Mouse (Mus musculus) midbrain, embryonic 13.5 days (tissue): ENCODE measurements around the gene Stxbp6. TPM values are rescaled to one million over a fixed set of nuclear protein-coding genes. Genes with fewer than 3 reads are reported as not detected.

Experiments
- ATAC-seq: fragments of 200-750 bp; cut with Nextera tagmentation; 2 replicates; pipeline ENCODE4 v1.8.0; 2017; ENCODE audit warnings: mild to moderate bottlenecking, moderate TSS enrichment, moderate library complexity
- H3K27ac ChIP-seq: fragments of 300-500 bp; sonication (generic); 2 replicates; pipeline ENCODE4 v1.5.1; 2015; ENCODE audit warnings: inconsistent platforms, mild to moderate bottlenecking, moderate library complexity
- H3K27me3 ChIP-seq: fragments of 300-500 bp; sonication (generic); 2 replicates; pipeline ENCODE4 v1.6.1; 2015; ENCODE audit warnings: mild to moderate bottlenecking, inconsistent platforms
- H3K36me3 ChIP-seq: fragments of 300-500 bp; sonication (generic); 2 replicates; pipeline ENCODE4 v1.6.1; 2015; ENCODE audit warnings: mild to moderate bottlenecking, inconsistent platforms
- H3K4me1 ChIP-seq: fragments of 300-500 bp; sonication (generic); replicated peaks from 2 replicates; pipeline ENCODE4 v1.6.1; 2015; ENCODE audit warnings: inconsistent platforms
- H3K4me2 ChIP-seq: fragments of 300-500 bp; sonication (generic); replicated peaks from 2 replicates; pipeline ENCODE4 v1.6.1; 2015; ENCODE audit warnings: moderate library complexity, mild to moderate bottlenecking, inconsistent platforms
- H3K4me3 ChIP-seq: fragments of 300-500 bp; sonication (generic); replicated peaks from 2 replicates; pipeline ENCODE4 v1.5.1; 2015; ENCODE audit warnings: mild to moderate bottlenecking, inconsistent platforms
- H3K9ac ChIP-seq: fragments of 300-500 bp; sonication (generic); replicated peaks from 2 replicates; pipeline ENCODE4 v1.6.1; 2015; ENCODE audit warnings: mild to moderate bottlenecking, inconsistent platforms
- H3K9me3 ChIP-seq: fragments of 300-500 bp; sonication (generic); 2 replicates; pipeline ENCODE4 v1.6.1; 2016; ENCODE audit warnings: mild to moderate bottlenecking, inconsistent platforms
- WGBS: fragments of 180-500 bp; shearing (Covaris S2); methylation state at CpG from one replicate; pipeline ENCODE4 v1.1.7; 2015; 5-methylcytosine and 5-hydroxymethylcytosine counted together
- polyA plus RNA-seq: library from polyadenylated mRNA; unstranded; fragments of >200 nt; fragmentation: Nextera tagmentation; extraction: Ambion mirVana; gene quantifications from 2 replicates; pipeline ENCODE4 v1.2.1, GENCODE M21; 2015

The Stxbp6 gene
- polyA plus RNA-seq, 1 experiment from 2014 or later: 9.6 TPM

- Histone ChIP-seq H3K36me3 (no peaks in the 10 kb centered on the region), H3K9ac (no peak overlapping the region), H3K4me2 (no peak overlapping the region), H3K27ac (no peak overlapping the region), H3K9me3 (no peaks in the 10 kb centered on the region), H3K27me3 (no peaks in the 10 kb centered on the region), H3K4me3 (no peak overlapping the region), H3K4me1 (no peaks in the 10 kb centered on the region)
- WGBS: 72% methylated on average over 9 of the region's 9 CpGs
- ATAC-seq: no peak
Measured at GRCm38 (mm10) chr12:44990379-44990778, 84.1 kb downstream of the Stxbp6 start.

DNA sequence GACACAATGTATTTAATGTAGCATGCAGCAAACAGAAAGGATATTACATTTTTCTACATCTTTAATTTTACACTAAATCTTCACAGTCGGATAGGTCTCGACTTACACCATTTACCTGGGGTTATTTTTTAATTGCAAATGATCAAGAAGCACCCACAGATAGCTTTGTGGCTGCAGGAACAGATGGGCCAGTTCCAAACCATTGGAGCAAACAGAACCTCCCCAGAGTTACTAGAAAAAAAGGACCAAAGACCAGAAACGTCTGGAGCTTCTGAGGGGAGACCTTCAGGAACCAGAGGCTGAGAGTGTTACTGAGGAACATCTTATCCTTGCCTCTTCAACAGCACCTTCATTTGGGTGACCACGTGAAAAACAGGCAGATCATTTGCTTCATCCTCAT, 85.5 kb downstream of the Stxbp6 start:
- Histone ChIP-seq H3K27me3 (no peaks in the 10 kb centered on the region), H3K9ac (no peak overlapping the region), H3K4me3 (no peak overlapping the region), H3K9me3 (no peaks in the 10 kb centered on the region), H3K36me3 (no peaks in the 10 kb centered on the region), H3K27ac (no peak overlapping the region), H3K4me2 (no peak overlapping the region), H3K4me1 (no peaks in the 10 kb centered on the region)
- no peak for ATAC-seq
- 79% methylated on average over 4 of the region's 4 CpGs for WGBS

GRCm38 (mm10) chr12:44987762-44988161, 86.7 kb downstream of the Stxbp6 start:
- 91% methylated on average over 1 of the region's 1 CpGs for WGBS

DNA sequence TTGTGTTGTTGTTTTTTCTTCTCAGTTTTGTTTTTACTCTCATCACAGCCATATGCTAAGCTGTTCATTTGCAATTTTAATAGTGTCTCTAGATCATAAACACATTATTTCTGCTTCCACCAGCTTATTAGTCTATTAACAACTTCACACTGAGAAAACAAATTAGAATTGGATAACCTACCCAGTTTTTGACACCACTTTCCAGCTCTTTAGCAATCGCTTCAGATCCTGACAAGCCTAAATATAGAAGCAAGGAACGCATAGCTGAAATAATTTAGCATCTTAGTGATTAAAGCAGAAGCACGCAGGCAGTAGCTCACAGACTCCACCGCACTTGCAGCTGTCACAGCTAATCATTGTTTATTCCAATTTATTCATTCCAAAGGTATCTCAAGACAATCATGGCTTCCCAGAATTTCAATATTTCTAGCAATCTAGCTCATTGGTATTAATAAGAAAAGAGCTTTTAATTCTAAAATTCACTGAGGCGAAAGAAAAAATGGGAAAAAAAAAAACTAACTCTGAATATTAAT, 95.1 kb downstream of the Stxbp6 start:
- no peak overlapping the region for H3K9ac ChIP-seq
- ATAC-seq: no peak

More at GRCm38 (mm10) chr12:44987762-44988161, 86.7 kb downstream of the Stxbp6 start:
- H3K4me2 ChIP-seq: no peak overlapping the region
- H3K27me3 ChIP-seq: no peaks in the 10 kb centered on the region
- no peak overlapping the region for H3K9ac ChIP-seq
- no peak overlapping the region for H3K4me3 ChIP-seq
- no peaks in the 10 kb centered on the region for H3K4me1 ChIP-seq
- no peaks in the 10 kb centered on the region for H3K9me3 ChIP-seq
- H3K36me3 ChIP-seq: no peaks in the 10 kb centered on the region
- H3K27ac ChIP-seq: no peak overlapping the region
- no peak for ATAC-seq

DNA sequence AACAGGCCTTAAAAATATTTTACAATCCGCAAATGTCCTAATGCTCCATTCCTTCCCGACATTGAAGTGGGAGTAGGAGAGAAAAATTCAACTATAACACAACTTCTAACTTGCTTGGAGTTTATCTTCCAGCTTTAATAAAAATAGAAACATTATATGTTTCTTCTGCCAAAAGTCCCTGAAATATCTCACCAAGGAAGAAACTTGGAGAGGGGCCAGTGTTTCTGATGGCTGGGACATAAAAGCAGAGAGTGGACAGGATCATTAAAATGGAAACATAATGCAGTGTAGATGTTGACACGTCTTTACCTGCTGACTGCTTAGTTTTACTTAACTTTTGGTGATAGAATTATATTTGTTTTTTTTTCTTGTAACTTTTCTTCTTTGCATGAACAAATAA, 99.2 kb downstream of the Stxbp6 start:
- H3K9ac ChIP-seq: no peak overlapping the region
- H3K27ac ChIP-seq: no peak overlapping the region
- no peak overlapping the region for H3K4me3 ChIP-seq
- H3K4me2 ChIP-seq: no peak overlapping the region
- H3K27me3 ChIP-seq: no peaks in the 10 kb centered on the region
- H3K9me3 ChIP-seq: no peaks in the 10 kb centered on the region
- WGBS: 95% methylated on average over 3 of the region's 3 CpGs
- H3K4me1 ChIP-seq: no peaks in the 10 kb centered on the region
- no peak for ATAC-seq
- no peaks in the 10 kb centered on the region for H3K36me3 ChIP-seq

More for the DNA sequence above, 95.1 kb downstream of the Stxbp6 start:
- Histone ChIP-seq H3K4me1 (no peaks in the 10 kb centered on the region), H3K4me3 (no peak overlapping the region), H3K36me3 (no peaks in the 10 kb centered on the region), H3K4me2 (no peak overlapping the region), H3K27ac (no peak overlapping the region), H3K9me3 (no peaks in the 10 kb centered on the region), H3K27me3 (no peaks in the 10 kb centered on the region)
- 66% methylated on average over 5 of the region's 5 CpGs for WGBS

- Histone ChIP-seq H3K4me3 (no peak overlapping the region), H3K9ac (no peak overlapping the region), H3K27me3 (no peaks in the 10 kb centered on the region), H3K27ac (no peak overlapping the region), H3K9me3 (no peaks in the 10 kb centered on the region), H3K36me3 (no peaks in the 10 kb centered on the region), H3K4me2 (no peak overlapping the region), H3K4me1 (no peaks in the 10 kb centered on the region)
- WGBS: 94% methylated on average over 2 of the region's 2 CpGs
- no peak for ATAC-seq
Measured at GRCm38 (mm10) chr12:44971477-44971876, 103.0 kb downstream of the Stxbp6 start.

- Histone ChIP-seq H3K27ac (no peak overlapping the region), H3K4me3 (no peak overlapping the region), H3K4me1 (no peaks in the 10 kb centered on the region), H3K9ac (no peak overlapping the region), H3K4me2 (no peak overlapping the region), H3K36me3 (no peaks in the 10 kb centered on the region), H3K9me3 (no peaks in the 10 kb centered on the region), H3K27me3 (no peaks in the 10 kb centered on the region)
- WGBS: 81% methylated on average over 1 of the region's 1 CpGs
- no peak for ATAC-seq
Measured at GRCm38 (mm10) chr12:44967448-44967847, 107.1 kb downstream of the Stxbp6 start.

- no peaks in the 10 kb centered on the region for H3K4me1 ChIP-seq
Measured at GRCm38 (mm10) chr12:44957474-44957873, 117.0 kb downstream of the Stxbp6 start.

DNA sequence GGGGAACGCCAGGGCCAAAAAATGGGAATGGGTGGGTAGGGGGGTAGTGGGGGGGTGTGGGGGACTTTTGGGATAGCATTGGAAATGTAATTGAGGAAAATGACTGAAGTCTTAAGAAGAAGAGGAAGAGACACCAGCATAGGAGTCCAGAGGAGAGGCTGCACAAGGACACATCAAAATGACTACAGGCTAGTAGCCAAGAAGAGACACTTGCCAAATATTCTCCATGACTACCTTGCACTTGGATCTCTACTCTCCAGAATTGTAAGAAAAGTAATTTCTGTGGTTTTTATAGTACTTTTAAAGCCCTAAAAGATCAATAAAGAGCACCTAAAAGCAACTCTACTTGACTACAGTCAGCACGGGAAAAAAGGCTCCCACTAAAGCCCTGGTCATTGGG, 121.4 kb downstream of the Stxbp6 start:
- Histone ChIP-seq H3K9me3 (no peaks in the 10 kb centered on the region), H3K4me1 (no peaks in the 10 kb centered on the region), H3K4me2 (no peak overlapping the region), H3K4me3 (no peak overlapping the region), H3K27ac (no peak overlapping the region), H3K9ac (no peak overlapping the region), H3K36me3 (no peaks in the 10 kb centered on the region), H3K27me3 (no peaks in the 10 kb centered on the region)
- ATAC-seq: no peak
- 99% methylated on average over 2 of the region's 2 CpGs for WGBS

More at GRCm38 (mm10) chr12:44957474-44957873, 117.0 kb downstream of the Stxbp6 start:
- no peak overlapping the region for H3K9ac ChIP-seq
- no peaks in the 10 kb centered on the region for H3K27me3 ChIP-seq
- 92% methylated on average over 3 of the region's 3 CpGs for WGBS
- no peak overlapping the region for H3K4me3 ChIP-seq
- no peaks in the 10 kb centered on the region for H3K36me3 ChIP-seq
- ATAC-seq: no peak
- no peaks in the 10 kb centered on the region for H3K9me3 ChIP-seq
- H3K4me2 ChIP-seq: no peak overlapping the region
- H3K27ac ChIP-seq: no peak overlapping the region

DNA sequence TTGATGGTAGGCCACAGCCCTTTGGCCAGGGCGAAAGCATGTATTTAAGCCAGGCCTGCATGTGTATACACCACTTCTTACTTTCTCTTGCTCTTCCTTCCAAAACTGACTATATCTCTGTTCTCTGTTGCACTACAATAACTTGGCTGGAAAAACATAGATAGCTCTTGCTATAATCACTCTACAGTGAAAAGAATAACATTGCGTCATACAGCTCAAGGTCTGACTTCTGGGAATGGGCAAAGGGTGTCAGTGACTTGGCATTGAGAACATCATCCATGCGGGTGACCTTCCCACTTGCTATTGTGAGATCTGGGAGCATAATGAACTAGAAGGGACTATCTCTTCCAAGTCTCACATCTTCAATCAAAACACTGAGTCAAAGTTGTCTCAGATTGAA, 122.4 kb downstream of the Stxbp6 start:
- Histone ChIP-seq H3K4me2 (no peak overlapping the region), H3K4me1 (no peaks in the 10 kb centered on the region), H3K36me3 (no peaks in the 10 kb centered on the region), H3K27ac (no peak overlapping the region), H3K9ac (no peak overlapping the region), H3K27me3 (no peaks in the 10 kb centered on the region), H3K4me3 (no peak overlapping the region), H3K9me3 (no peaks in the 10 kb centered on the region)
- WGBS: 93% methylated on average over 3 of the region's 3 CpGs
- no peak for ATAC-seq

DNA sequence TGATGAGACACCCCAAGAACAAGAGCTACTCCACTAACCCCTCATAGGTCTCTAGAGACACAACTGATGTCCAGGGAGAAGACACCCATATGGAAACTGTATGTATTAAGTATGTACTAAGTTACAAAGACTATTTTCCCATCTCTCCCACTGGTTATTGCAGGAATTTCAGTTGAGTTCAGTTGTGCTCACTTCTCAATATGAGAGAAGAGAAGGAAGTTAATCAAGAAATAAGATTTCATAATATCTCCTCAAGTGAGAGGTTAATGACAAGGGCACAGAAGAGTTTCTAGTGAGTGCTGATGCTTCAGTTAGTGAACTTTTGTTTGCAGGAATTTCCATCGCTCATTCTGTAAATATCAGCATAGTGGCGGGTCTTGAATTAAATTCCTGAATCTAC, 124.0 kb downstream of the Stxbp6 start:
- no peaks in the 10 kb centered on the region for H3K27me3 ChIP-seq

DNA sequence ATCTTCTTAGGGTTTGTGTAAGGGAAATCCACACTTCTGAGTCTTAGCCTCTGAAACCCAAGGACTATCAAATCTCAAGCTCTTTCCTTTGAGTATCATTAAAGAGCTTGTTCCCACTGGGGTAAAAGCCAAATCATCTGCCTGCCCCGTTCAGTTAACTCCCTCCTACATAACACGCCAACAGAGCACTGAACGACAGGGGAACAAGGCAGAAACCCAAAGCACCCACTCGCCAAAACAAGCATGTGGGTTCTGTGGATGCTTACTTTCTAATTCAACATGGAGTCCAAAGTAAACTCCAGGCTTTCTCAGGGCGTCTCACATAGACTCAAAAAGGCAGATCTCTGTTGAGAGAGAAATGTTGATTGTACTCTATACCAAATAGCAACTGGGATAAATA, 126.7 kb downstream of the Stxbp6 start:
- Histone ChIP-seq H3K27ac (no peak overlapping the region), H3K4me2 (no peak overlapping the region), H3K9me3 (no peaks in the 10 kb centered on the region), H3K4me1 (no peaks in the 10 kb centered on the region), H3K4me3 (no peak overlapping the region), H3K27me3 (no peaks in the 10 kb centered on the region), H3K36me3 (no peaks in the 10 kb centered on the region), H3K9ac (no peak overlapping the region)
- WGBS: 84% methylated on average over 5 of the region's 5 CpGs
- no peak for ATAC-seq

More for the DNA sequence above, 124.0 kb downstream of the Stxbp6 start:
- WGBS: 94% methylated on average over 2 of the region's 2 CpGs
- Histone ChIP-seq H3K36me3 (no peaks in the 10 kb centered on the region), H3K9ac (no peak overlapping the region), H3K4me1 (no peaks in the 10 kb centered on the region), H3K9me3 (no peaks in the 10 kb centered on the region), H3K4me2 (no peak overlapping the region), H3K27ac (no peak overlapping the region), H3K4me3 (no peak overlapping the region)
- no peak for ATAC-seq

GRCm38 (mm10) chr12:44940325-44940724, 134.2 kb downstream of the Stxbp6 start:
- Histone ChIP-seq H3K9me3 (no peaks in the 10 kb centered on the region), H3K36me3 (no peaks in the 10 kb centered on the region), H3K4me3 (no peak overlapping the region), H3K27me3 (no peaks in the 10 kb centered on the region), H3K27ac (no peak overlapping the region), H3K9ac (no peak overlapping the region), H3K4me1 (no peaks in the 10 kb centered on the region), H3K4me2 (no peak overlapping the region)
- ATAC-seq: no peak
- 89% methylated on average over 4 of the region's 4 CpGs for WGBS
